Mouse (Mus musculus) naive thymus-derived CD4-positive, alpha-beta T cell, adult 2 months (primary cell): ENCODE data around the gene Gtpbp1.

ENCODE experiments used
- DNase-seq: peaks from one replicate; pipeline ENCODE4 v3.0.0-alpha.2; 2011; ENCODE audit warnings: low read depth

Gtpbp1 gene

DNA sequence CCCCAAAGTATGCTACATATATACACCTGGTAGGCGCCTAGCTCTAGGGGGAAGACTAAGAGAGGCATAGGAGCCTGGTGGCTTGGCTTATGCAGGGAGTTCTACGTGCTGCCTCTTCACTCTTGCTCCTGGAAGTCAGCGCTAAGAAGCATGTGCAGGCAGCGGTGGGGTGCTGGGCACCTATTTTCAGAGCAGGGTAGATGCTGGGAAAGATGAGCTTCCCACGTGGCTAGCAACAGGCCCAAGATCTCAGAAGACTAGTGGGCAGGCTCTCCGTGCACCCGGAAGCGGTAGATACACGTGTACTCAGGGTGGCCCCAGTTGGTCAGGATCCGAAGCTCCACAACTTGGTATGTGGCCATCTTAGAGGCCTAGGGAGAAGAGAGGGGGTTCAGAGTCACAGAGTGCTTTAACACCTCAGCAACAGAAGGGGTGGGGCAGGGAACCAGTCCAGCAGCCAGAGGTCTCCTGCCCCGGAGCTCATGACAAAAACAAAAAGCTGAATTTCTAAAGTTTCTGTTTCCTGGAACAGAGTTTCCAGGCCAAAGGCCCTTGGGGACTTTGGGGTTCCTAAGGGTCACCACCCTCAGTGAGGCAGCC, 34.6 kb downstream of the Gtpbp1 start:
- no peak for DNase-seq

DNA sequence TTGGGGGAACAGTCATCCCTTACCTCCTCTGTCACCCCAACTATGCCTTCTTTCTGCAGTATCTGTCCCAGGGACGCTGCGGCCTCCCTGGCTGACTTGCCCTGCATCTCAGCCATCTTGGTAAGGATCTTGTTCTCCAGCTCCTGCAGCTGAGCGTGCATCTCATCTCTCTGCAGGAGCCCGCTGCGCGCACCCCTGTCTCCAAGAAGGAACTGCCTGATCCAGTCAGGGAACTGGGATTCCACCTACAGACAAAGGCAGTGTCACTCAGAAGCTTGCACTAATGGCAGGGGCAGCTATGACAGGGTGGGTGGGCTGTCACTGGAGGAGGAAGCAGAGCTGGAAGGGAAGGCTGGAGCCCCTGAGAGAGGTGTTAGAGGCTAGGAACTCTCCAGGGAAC, 37.2 kb downstream of the Gtpbp1 start:
- no peak for DNase-seq

DNA sequence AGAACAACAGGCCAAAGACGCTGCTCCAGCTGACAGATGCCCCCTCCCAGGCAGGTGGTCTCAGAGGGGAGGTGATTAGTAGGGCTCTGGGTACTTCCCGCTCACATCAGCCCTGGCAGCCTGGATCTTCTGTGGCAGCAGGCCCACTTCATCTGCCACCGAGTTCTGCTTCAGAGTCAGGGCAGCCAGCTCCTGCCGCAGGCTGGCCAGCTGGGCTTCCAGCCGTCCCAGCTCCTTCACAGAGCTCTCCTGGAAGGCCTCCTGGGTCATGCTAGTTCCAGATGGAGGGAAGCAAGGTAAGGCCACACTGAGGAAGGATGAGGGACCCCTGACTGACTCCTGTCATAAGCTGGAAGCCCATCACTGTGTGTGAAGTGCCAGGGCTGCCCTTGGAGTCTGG, 37.7 kb downstream of the Gtpbp1 start:
- no peak for DNase-seq

DNA sequence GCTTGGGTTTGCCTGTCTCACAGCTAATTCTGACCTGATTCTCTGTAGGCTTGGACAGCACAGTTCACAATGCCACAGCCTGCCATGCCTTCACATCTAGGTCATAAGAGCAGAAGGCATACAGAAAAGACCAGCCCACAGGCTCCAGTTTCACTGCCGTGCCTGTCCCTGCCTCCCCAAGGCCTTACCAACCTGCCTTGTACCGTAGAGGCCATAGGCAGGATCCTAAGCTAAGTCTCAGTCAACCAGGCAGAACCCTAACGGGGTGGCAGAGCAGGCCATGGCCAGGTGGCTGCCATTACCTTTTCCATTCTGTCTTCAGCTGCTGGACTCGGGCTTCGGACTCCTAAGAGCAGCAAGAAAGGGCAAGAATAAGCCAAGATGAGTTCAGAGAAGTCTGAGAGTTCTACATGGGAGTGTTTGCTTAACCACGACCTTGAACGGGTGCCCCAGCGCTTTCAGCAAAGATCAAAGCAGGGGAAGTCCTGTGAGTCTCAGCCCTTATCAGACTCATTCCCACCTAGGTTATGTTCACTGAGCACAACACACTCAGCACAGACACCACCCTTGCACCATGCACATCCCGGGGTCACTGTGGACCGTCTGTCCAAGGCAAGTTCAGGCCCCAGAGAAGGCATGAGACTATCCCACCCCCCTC, 38.2 kb downstream of the Gtpbp1 start:
- peak; percentile 76 for DNase-seq

DNA sequence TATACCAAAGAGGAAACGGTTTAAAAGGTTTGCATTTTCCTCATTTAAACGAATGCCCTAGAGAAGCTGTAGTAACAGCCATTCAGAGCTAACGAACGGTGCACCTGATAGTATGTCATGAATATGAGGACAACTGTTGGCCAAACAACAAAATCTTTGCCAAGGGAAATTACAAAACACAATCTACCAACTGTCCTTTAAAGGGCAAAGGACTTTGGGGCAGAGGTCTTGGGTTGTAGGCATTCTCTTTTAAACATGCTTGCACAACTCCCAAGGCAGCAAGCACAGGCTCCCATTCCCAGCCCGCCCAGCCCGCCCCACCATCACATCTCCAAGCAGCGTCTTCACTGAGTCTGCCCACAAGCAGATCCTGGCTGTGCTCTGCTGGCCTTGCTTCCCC, 40.9 kb downstream of the Gtpbp1 start:
- no peak for DNase-seq

DNA sequence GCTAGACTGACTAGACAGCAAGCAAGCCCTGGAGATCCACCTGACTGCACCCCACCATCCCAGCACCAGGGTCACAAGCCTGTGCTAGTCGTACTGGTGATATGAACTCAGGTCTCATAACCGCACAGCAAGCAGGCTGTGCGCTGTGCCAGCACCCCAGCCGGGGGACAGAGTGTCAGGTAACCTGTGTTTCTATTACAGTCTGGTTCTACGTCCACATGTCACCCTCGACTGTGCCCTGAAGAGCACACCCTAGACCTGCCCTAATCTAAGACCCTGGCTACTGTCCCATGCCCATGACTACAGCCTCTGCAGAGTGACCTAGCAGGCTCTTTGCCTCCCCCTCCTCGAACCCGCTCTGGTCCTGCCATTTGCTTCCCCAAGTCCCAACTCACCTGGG, 42.5 kb downstream of the Gtpbp1 start:
- DNase-seq: no peak

DNA sequence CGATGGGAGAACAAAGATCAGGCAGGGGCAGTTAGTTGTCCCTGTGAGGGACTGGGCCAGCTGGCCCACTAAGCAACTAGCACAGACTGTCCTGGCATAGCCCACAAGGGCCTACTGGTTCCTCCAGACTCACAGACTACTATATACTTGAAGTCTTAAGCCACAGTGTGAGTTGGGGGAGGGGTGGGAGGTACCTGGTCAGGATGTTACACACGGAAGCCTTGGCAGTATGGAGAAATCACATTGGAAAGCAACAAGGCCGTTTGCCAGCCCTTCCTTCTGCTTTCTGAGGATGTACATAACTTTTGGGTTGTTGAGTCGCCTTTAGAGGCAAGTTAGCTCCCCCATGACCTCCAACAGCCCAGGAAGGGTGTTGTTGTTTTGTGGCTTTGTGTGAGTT, 43.0 kb downstream of the Gtpbp1 start:
- no peak for DNase-seq

DNA sequence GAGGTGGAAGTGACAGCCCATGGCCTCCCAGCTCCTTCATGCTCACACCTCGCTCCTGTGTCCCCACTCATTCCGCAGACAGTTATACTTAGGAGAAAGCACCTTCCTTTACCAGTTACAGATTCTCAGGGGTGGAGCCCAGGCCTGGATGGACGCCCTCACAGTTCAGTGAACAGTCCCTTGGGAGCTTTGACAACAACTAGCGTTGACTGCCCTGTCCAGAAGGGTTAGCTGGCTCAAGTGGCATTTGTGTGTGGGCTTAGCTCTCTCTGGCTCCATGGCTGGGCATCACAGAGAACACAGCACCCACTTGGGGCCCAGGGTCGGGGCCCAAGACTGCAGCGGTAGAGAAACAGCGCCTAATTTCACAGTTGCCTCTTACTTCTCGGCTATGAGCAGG, 43.7 kb downstream of the Gtpbp1 start:
- DNase-seq: no peak

DNA sequence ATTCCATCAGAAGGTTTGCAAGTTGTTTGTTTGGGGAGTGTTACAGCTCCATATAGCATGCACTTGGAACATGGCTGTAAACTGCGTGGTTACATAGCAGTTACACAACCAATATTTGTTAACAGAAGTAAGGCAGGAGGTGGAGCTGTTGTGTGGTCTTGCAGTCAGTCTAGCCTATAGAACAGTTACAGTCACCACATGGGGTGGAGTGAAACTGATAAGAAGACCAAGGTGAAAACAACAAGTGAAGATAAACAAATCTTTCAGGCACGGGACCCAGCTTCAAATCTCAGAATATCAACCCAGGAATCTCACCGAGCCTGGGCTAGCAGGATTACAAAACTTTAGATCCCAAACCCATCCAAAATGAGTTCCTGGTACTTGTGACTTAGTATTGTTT, 50.1 kb downstream of the Gtpbp1 start:
- peak; percentile 56 for DNase-seq

DNA sequence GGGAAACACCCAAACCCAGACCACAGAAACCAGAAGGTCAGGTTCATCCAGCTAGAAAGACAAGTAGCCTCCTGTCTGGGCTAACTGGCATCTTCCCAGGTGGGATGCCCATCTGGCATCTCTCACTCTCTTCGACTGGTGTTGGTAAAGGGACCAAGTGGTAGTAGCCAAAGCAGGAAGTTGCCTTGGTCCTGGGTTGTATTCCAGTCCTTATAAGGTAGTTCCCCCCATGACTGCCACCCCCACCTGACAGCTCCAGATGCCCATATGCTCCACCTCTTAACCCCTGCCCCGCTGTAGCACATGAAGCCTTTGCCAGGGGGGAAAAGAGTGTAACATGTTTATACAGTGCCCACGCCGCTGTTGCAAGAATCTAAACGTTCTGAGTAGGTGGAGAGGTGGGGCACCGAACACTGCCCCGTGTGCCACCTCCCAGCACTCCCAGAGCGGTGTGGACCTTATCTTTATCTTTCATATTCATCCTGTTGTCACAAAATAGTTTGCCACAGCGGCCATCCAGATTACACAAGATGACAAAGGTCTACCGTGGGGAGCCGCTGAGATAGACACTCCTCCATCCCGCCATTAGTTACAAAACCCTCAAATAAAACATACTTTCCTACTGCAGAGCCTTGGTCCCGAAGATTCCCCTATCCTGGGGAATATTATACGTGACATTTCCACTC, 50.7 kb downstream of the Gtpbp1 start:
- DNase-seq: peak; percentile 81

DNA sequence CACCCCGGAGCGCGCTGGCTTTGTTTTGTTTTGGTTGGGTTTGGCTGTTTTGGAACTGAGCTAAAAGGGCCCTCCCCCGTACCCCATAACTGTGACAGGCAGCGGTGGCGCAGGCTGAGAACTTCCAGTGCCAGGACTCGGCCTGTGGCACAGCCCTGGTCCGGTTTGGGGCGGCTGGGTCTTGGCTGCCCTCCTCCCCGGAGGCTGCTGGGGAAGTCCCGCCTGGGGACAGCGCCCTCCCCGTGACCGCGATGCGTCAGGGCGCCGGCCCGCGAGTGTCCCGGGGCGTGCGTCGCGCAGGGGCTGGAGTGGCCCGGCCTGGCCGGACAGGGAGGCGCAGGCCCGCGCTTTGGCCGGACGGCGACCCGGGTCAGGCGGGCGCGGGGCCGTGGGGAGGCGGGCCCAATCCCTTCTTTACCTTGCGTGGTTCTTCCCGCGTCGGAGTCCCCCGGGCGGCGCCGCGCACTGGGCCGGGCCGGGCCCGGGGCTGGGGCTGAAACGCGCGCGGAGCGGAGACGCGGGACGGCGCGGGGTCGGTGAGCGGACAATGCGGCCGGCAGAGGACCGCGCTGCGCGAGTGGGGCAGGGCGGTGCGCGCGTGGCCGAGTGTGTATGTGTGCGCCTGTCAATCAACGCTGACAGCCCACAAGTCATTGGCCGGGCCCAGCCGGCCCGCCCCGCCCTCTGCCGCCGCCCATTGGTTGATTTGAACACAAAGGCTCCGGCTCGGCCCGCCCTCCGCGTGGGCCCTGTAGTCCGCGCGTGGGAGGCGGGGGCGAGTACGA, 51.5 kb downstream of the Gtpbp1 start, which contains the start of gene Sun2:
TSS of gene Sun2 (minus strand) at position 616 of the 785 bp plus-strand sequence.
- peak; percentile 93 for DNase-seq

DNA sequence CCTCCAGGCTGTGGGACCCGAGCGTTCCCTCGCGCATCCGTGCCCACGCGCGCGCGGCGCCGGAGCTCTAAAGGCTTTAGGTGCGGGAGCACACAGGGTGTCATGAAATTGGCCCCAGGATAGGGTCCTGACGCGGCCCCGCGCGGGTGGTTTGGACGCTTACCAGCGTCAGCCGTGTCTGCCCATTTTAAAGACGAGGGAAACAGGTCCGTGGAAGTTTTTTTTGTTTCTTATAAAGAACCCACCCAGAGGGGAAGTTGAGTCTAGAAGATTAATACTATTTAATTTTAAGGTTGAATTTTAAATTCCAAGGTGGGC, 52.0 kb downstream of the Gtpbp1 start:
- no peak for DNase-seq

DNA sequence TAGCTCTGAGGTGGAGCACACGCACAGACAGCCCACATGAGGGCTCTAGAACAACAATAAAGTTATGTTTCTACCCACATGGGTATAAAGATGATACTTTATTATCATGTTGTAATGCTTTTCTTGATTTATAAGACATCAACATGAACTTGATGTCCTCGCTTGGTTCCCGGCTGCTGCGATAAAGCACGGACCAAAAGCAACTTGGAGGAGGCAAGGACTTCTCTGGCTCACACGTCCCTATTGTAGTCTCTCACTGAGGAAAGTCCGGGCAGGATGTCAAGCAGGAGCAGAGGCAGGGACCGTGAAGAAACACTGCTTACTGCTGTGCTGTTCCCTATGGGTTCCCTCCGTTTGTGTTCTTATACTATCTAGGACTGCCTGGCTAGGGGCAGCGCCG, 53.4 kb downstream of the Gtpbp1 start:
- no peak for DNase-seq

DNA sequence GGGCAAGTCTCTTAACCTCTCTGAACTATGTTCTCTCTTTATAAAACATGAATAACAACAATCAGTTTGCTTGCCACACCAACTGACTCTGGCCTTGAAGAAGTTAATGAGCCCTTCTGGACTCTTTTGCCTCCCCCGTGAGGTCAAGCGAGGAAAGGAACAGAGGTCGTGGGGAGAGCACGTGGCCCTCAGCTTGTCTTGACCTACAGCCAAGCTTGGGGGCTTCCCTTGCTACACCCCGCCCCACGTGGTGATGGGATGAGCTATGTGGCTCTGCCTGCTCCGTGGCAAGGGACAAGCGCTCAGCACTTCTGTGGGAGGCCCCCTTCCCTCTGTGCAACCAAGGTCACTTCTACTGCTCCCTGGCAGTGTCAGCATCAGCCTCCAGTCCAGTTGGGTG, 54.1 kb downstream of the Gtpbp1 start:
- no peak for DNase-seq

DNA sequence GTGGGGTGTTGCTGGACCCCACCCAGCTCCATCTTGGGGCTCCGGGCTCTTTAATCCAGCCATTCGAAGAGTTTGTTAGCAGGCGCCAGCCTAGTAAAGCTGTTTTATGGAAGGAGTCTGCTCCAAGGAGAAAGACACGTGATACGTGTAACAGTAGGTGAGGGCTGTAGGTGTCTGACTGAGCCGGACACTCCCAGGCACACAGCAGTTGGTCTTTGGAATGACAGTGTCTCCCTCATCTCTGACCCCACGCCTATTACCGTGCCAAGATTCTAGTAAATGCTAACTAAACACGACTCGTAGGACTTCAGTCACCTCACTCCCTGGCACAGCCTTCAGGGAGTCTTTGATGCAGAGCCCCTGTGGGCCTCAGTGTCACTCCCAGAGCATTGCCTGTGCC, 54.7 kb downstream of the Gtpbp1 start:
- DNase-seq: no peak

DNA sequence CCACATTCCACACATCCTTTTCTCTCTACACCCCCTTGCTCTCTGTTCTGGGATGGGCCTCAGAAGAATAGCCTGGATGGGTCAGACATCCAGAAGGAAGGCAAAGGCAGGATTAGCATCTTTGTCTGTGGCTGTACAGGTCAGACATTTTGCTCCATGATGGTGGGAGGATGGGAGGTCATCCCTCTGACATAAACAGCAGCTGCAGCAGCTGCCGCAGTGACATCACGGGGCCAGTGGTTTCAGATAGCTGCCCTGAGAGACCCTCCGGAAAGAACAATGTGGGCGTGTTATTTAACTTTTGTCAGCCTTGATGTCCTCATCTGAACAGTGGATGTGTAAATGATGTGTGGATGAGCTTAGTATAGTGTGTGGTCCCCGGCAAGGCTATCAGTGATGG, 55.2 kb downstream of the Gtpbp1 start:
- no peak for DNase-seq

DNA sequence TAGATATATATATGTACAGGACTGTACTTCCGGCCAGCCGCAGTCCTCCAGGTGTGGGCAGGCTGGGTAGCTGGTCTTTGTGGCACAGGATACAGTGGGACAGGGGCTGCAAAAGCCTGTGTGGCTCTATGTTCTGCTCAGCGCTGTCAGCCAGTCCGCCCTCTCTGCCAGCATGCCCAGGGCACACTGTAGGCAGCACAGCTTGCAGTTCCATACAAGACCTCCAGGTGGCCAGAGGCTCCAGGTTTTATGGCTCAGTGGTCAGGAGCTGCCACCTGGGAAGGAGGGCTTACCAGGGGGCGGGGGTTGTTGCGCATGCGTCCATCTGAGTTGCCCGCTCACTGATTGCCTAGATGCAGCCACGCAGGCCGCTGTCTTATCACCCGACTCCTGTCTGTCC, 57.4 kb downstream of the Gtpbp1 start:
- peak; percentile 44 for DNase-seq

DNA sequence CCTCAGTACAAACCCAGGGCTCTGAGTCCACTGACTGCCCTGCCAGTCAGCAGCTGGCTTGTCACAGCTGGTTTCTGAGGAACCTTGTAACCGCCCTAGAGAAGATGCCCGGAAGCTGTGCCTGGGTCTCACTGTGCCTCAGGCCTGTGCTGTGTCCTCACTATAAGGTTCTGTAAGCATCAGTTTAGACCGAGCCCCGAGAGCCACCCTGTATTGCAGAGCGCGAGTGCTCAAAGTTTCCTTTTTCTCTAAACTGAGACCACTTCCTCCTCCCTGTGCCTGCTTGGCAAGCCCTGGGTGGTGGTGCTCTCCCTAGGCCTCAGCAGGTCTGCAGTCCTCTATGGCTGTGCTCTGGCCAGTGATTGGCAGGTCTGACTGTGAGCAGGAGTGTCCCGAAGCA, 58.5 kb downstream of the Gtpbp1 start:
- DNase-seq: peak; percentile 10

DNA sequence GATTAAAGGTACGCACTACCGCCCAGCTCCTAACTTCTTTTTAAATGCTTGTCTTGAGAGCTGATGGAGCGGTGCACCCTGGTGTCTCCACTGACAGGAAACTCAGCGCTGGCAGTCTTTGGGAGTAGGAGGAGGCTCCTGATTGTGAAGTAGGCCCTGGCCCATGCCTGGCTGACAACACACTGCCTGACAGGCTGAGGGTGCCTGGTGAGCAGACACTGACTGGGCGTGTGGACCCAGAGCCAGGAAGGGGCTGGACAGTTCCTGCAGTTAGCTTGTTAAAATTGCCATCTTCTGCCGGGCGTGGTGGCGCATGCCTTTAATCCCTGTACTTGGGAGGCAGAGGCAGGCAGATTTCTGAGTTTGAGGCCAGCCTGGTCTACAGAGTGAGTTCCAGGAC, 59.6 kb downstream of the Gtpbp1 start:
- DNase-seq: no peak

DNA sequence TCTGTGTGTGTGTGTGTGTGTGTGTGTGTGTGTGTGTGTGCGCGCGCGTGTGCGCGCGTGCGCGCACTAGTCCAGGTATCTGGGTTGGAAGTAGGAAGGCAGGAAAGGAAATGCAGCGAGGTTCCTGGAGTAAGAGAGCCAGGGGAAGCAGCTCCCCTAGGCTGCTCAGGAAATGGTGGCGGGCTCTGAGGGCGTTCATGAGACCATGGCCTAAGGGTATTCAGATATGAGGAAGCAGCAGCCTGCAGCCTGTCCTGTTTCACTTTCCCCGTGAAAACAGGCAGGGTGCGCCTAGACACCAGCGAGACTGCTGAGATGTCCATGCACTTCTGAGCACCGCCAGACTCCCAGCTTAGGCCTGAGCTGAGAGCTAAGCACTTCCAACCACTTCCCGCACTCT, 61.1 kb downstream of the Gtpbp1 start:
- DNase-seq: peak; percentile 55

DNA sequence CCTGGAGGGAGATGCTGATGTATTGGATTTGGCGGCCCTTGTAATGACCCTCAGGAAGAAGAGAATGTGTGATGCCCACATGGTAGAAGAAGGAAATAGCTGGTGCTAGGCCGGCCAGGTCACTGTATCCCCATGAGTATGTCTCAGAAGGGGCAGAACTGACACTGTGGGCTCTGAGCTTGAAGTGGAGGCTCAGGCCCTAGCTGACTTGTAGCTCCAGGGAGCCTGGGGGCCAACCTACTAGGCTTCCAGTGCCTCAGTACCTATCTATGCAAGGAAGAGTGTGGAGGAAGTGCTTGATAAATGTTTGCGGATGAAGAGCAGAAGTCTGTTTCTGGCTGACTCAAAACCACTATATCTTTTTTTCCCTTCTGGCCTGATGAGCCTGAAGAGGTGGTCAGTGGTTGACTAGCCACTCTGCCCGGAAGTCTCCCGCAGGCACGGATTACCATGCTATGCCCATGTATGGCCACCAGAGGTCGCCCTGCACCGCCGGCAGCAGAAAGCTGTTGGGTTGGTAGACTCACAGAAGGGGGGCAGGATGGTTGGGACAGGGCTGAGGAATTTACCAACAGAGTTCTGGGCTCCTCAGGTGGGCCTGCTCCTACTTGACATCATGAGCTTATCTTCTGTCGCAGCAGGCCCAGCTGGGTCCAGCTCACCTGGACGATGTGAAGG, 62.2 kb downstream of the Gtpbp1 start:
- DNase-seq: peak; percentile 82

DNA sequence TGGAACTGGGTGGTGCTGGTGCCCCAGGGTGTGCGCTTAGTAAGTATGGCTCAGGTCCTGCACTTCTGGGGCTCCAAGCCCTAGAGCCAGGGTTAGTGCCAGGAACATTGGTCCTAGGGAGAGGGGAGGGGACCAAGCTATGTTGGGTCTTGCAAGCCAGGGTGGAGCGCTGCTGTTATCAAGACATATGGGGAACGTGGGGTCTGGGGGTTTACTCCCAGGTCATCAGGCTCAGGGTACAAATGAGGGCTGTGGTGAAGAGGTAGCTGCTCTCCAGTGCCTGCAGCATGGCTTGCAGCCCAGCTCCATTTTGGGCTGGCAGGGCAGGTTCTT, 62.7 kb downstream of the Gtpbp1 start:
- no peak for DNase-seq

DNA sequence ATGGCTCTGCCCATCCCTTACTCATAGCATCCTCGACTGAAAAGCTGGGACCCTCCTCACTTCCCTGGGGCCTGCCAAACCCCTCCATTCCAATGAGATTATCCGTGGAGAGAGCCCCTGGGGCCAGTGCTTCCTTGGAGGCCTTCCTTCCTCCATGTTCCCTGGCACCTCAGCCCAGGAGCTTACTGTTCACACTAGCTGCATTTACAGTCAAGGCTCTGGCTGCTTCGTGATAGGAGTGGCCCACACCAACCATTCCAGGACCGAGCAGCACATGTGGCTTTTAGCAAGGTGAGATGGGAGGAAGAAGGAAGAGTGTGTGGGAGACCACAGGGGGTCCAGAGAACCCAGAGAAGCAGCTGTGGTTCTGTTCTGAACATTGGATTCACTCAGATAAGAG, 63.2 kb downstream of the Gtpbp1 start:
- DNase-seq: peak; percentile 3
